Mouse (Mus musculus) limb, embryonic 11.5 days (tissue): Measurements from ENCODE around the gene Eif2b4. TPM values are rescaled to one million over a fixed set of nuclear protein-coding genes. Genes with fewer than 3 reads are reported as not detected.

Experiments
- ATAC-seq: fragments of 200-750 bp; cut with Nextera tagmentation; 2 replicates; pipeline ENCODE4 v1.8.0; 2017; ENCODE audit warnings: low read depth; ENCODE audit not compliant: insufficient number of reproducible peaks, low FRiP score, low TSS enrichment
- DNase-seq: peaks from one replicate; pipeline ENCODE4 v3.0.0-alpha.2; 2015; ENCODE audit warnings: low spot score
- H3K27ac ChIP-seq: fragments of 300-500 bp; sonication (generic); replicated peaks from 2 replicates; pipeline ENCODE4 v1.5.1; 2014; ENCODE audit warnings: low read depth, mild to moderate bottlenecking, low read length
- H3K27me3 ChIP-seq: fragments of 300-500 bp; sonication (generic); 2 replicates; pipeline ENCODE4 v1.6.1; 2014; ENCODE audit warnings: mild to moderate bottlenecking, low read length, mixed read lengths; ENCODE audit not compliant: control insufficient read depth, insufficient read depth
- H3K36me3 ChIP-seq: fragments of 300-500 bp; sonication (generic); 2 replicates; pipeline ENCODE4 v1.6.1; 2014; ENCODE audit warnings: mild to moderate bottlenecking, low read length, moderate library complexity, mixed read lengths; ENCODE audit not compliant: control insufficient read depth, insufficient read depth
- H3K4me1 ChIP-seq: fragments of 300-500 bp; sonication (generic); 2 replicates; pipeline ENCODE4 v1.6.1; 2014; ENCODE audit warnings: low read length, mixed read lengths; ENCODE audit not compliant: control insufficient read depth, insufficient read depth
- H3K4me2 ChIP-seq: fragments of 300-500 bp; sonication (generic); 2 replicates; pipeline ENCODE4 v1.6.1; 2014; ENCODE audit warnings: low read depth, mild to moderate bottlenecking, moderate library complexity; ENCODE audit not compliant: severe bottlenecking
- H3K4me3 ChIP-seq: fragments of 300-500 bp; sonication (generic); 2 replicates; pipeline ENCODE4 v1.5.1; 2014; ENCODE audit warnings: low read depth, low read length
- H3K9ac ChIP-seq: fragments of 300-500 bp; sonication (generic); 2 replicates; pipeline ENCODE4 v1.6.1; 2014; ENCODE audit warnings: mild to moderate bottlenecking, low read length
- H3K9me3 ChIP-seq: fragments of 300-500 bp; sonication (generic); 2 replicates; pipeline ENCODE4 v1.6.1; 2016; ENCODE audit warnings: low read length; ENCODE audit not compliant: control insufficient read depth
- WGBS: fragments of 180-500 bp; shearing (Covaris S2); extraction: QIAGEN DNeasy Blood & Tissue Kit; methylation state at CpG from one replicate; pipeline ENCODE4 v1.1.7; 2014; 5-methylcytosine and 5-hydroxymethylcytosine counted together
- polyA plus RNA-seq: library from polyadenylated mRNA; unstranded; fragments of >200 nt; fragmentation: Nextera tagmentation; extraction: Ambion mirVana; gene quantifications from 2 replicates; pipeline ENCODE4 v1.2.1, GENCODE M21; 2014

Gene Eif2b4
- 71.9 and 73.0 TPM in 2 replicates for polyA plus RNA-seq

DNA sequence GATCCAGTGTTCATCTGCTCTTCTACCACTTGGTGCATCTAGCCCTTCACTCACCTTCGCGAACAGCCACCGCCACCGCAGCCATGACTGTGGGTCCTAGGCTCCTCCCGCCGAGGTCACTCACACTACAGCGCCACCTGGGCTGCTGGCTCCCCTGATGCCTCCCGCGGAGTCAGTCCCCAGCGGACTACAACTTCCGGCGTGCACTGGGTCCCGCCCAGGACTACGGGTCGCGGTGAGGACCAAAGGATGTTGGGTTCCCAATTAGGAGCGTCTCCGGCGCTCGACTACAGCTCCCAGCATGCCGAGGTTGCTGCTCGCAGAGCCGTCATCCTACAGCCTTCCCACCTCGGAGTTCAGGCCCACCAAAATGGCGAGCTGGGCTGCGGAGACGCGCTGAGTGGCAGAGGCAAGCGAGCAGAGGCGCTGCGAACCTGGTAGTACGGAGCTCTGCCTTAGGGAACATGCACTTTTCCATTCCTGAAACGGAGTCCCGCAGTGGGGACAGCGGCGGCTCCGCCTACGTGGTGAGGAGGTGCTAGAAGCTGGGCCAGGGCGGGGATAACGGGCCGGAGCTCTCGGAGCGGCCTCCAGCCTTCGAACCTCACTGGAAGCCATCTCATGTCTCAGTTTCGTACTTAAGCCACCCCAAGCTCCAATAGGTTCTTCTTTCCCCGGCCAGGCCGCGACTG lies at the start of gene Eif2b4, which contains the start of gene Snx17:
TSS of gene Eif2b4 (minus strand) at position 492 of the 692 bp plus-strand sequence.
TSS of gene Snx17 (plus strand) at position 289 of the 692 bp plus-strand sequence.
- under 1% methylated on average over 48 of the region's 48 CpGs for WGBS
- H3K4me3 ChIP-seq: peak within 1 kb of the TSS; percentile 90
- peaks cover 14% of the 10 kb centered on the region for H3K4me1 ChIP-seq
- no peaks in the 10 kb centered on the region; the same call in 1 of the 2 replicates for H3K9me3 ChIP-seq
- H3K27me3 ChIP-seq: no peaks in the 10 kb centered on the region
- peak within 1 kb of the TSS; percentile 81 for H3K4me2 ChIP-seq
- peaks cover 35% of the 10 kb centered on the region for H3K36me3 ChIP-seq
- H3K27ac ChIP-seq: peak within 1 kb of the TSS; percentile 56
- ATAC-seq (peak; percentile 96), DNase-seq (peak; percentile 100)
- H3K9ac ChIP-seq: peak within 1 kb of the TSS; percentile 91

DNA sequence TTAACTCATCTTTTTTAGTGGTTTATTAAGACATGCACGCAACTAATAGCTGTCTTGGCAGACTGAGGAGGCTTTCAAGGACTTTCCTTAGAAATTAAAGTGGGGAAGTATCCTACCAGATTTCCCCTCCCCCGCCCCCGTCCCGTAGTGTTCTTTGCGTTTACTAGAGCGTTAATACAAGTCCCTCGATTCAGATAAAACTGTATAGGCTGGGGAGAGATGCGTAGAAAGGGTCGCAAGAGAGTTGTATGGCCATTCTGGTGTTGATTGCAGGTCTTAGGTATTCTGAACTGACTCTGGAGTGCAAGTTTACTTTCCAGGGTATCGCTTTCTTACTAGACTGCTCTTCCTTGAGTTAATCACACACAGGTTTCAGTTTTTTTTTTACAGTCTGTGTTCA lies 49.0 kb upstream of the Eif2b4 start:
- no peak overlapping the region for H3K9ac ChIP-seq
- peaks cover 8% of the 10 kb centered on the region for H3K36me3 ChIP-seq
- peaks cover 5% of the 10 kb centered on the region; the same call in 1 of the 2 replicates for H3K4me1 ChIP-seq
- peak overlapping the region; percentile 69 for H3K4me2 ChIP-seq
- H3K27me3 ChIP-seq: no peaks in the 10 kb centered on the region
- H3K4me3 ChIP-seq: peak overlapping the region; percentile 96
- ATAC-seq (no peak), DNase-seq (no peak)
- 39% methylated on average over 10 of the region's 10 CpGs for WGBS
- no peak overlapping the region for H3K27ac ChIP-seq
- no peaks in the 10 kb centered on the region for H3K9me3 ChIP-seq

DNA sequence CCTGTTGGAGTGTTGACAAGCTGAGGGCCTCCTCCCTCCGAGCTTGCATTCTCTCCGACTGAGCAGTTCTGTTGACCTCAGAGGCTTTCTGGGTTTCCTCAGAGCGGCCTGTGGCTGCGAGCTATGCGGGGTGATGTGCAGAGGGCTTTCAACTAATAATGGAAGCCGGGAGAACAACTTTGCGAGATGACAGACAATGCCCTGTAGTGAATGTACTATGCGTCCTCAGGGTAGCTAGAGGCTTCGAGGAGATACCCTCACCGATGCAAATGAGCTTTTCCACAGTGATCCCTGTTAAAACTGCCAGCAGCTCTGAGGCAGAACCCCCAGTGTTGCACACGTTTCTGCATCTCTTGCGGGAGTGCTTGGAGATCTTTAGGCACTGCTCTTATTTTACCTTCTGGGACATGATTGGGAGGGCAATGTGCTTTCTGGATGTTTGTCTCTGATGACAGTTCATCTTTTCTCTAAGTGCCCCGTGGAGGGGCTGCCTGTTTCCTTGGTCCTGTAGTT lies 48.3 kb upstream of the Eif2b4 start:
- Histone ChIP-seq H3K4me2 (peak overlapping the region; percentile 69), H3K27me3 (no peaks in the 10 kb centered on the region), H3K27ac (no peak overlapping the region), H3K9me3 (no peaks in the 10 kb centered on the region), H3K9ac (peak overlapping the region; percentile 83), H3K36me3 (peaks cover 6% of the 10 kb centered on the region), H3K4me3 (peak overlapping the region; percentile 96), H3K4me1 (peaks cover 5% of the 10 kb centered on the region; the same call in 1 of the 2 replicates)
- DNase-seq (no peak), ATAC-seq (no peak; the same call in 1 of the 2 replicates)
- 2% methylated on average over 13 of the region's 13 CpGs for WGBS

DNA sequence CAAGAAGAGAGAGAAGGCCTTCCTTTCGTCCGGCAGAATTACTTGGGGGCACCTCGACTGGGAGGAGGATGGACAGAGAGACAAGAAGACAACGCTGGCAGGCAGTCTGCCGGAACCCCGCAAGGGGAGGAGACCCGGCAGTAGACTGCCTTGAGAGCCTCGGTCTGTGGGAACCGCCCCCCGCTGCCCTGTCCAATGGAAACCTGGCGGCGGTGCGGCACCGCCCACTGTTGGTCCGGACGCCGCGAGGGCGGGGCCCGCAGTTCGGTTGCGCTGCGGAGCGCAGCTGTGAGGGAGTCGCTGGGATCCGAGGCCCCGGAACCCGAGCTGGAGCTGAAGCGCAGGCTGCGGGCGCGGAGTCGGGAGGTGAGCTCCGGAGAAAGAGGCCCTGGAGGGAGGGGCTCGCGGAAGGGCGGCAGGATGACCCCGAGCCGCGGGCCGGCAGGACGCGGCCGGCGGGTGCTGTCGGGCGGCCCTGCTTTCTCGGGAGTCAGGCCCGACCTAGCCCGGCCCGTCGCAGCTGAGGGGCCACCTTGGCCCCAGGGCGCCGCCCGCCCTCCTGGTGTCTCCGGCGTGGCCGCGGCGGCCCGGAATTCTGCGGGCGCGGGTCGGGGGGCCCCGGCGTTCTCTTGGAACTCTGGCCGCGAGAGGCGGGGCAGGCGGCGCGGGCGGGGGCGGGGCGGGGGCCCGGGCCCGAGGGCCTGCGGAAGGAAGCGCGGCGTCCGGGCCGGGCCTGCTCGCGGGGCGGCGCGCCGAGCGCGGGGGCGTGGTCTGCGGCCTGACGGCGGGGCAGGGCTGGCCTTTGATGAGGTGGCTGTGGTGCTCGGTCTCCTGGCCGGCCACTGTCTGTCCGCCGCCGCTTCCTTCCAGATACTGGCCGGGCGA lies 47.6 kb upstream of the Eif2b4 start, which contains the start of the genes Nrbp1 and Gm9970:
TSS of gene Nrbp1 (plus strand) at position 228 of the 885 bp plus-strand sequence.
TSS of gene Gm9970 (minus strand) at position 596 of the 885 bp plus-strand sequence.
- Histone ChIP-seq H3K4me3 (peak within 1 kb of the TSS; percentile 96), H3K4me2 (peak within 1 kb of the TSS; percentile 69), H3K27me3 (no peaks in the 10 kb centered on the region), H3K9me3 (no peaks in the 10 kb centered on the region), H3K4me1 (peaks cover 5% of the 10 kb centered on the region; the same call in 1 of the 2 replicates), H3K36me3 (peaks cover 2% of the 10 kb centered on the region; the same call in 1 of the 2 replicates), H3K27ac (peak within 1 kb of the TSS; percentile 95), H3K9ac (peak within 1 kb of the TSS; percentile 83)
- under 1% methylated on average over 86 of the region's 103 CpGs for WGBS
- DNase-seq (peak; percentile 95), ATAC-seq (peak; percentile 97)

DNA sequence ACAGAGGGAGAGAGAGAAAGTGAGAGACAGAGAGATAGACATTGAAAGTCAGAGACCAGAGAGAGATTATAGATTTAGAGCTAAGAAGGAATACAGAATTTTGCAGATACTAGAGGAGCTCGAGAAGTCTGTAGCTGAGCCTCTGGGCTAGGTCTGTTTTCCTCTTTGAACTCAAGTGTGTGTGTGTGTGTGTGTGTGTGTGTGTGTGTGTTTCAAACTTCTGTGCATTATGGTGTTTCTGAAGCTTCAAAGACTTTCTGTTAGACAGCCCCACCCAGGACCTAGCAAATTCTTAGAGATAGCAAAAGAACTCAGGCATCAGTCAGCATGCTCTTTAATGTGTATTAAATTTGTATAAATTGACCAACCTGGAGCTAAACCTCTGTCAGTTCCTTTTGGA lies 33.4 kb upstream of the Eif2b4 start:
- WGBS: 73% methylated on average over 1 of the region's 1 CpGs
- DNase-seq: no peak
- no peaks in the 10 kb centered on the region for H3K36me3 ChIP-seq
- H3K27me3 ChIP-seq: no peaks in the 10 kb centered on the region
- no peak overlapping the region for H3K27ac ChIP-seq
- ATAC-seq: no peak
- no peak overlapping the region for H3K4me2 ChIP-seq
- H3K4me1 ChIP-seq: no peaks in the 10 kb centered on the region
- H3K4me3 ChIP-seq: no peak overlapping the region
- no peak overlapping the region for H3K9ac ChIP-seq
- H3K9me3 ChIP-seq: no peaks in the 10 kb centered on the region

DNA sequence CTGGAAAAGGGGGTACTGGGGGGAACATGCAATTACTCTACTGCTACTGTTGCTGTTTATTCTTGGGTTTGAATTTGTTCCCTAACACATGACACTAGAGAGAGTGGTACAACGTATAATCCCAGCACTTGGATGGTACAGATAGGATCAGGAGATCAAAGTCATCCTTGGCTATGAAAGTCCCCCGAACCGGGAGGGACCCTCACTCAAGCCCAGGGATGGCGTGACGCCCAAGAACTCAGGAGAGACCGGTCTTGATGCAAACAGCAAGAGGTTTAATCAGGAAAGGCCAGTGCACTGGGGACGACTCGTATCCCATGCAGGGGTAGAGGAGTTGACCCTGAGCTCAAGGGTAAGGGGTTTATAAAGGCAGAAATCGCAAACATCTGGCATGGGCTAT lies 29.5 kb upstream of the Eif2b4 start:
- H3K36me3 ChIP-seq: no peaks in the 10 kb centered on the region
- H3K4me1 ChIP-seq: 0 out of 2 replicates have a peak, but pooled peaks cover 3% of the 10 kb centered on the region
- WGBS: 90% methylated on average over 9 of the region's 9 CpGs
- H3K27ac ChIP-seq: no peak overlapping the region
- ATAC-seq (no peak), DNase-seq (no peak)
- H3K4me3 ChIP-seq: no peak overlapping the region
- no peaks in the 10 kb centered on the region for H3K9me3 ChIP-seq
- H3K27me3 ChIP-seq: no peaks in the 10 kb centered on the region
- no peak overlapping the region for H3K9ac ChIP-seq
- H3K4me2 ChIP-seq: no peak overlapping the region

DNA sequence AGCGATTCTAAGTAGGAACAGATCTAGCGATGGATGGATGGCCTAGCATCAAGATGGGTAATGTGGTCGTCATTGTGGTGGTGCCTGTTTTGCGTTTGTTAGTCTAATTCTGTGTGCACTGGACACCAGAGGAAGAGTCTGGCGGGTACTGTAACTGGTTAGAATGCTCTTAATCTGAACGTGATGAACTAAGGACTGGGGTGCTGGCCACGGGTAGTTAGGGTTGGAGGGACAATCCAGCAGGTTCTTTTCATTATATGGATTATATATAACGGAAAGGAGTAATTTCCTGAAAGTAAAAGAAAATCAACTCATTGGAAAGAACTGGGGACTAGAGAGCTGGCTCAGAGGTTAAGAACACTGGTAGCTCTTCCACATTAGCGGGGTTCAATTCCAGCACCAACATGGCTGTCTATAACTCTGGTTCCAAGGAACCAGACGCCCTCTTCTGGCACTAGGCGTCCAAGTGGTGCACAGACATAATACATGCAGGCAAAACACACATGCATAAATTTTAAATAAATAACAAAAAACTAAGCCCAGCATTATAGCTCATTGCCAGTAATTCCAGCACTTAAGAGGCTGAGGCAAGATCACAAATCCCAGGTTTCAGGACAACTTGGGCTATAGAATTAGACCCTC lies 28.2 kb upstream of the Eif2b4 start:
- WGBS: 12% methylated on average over 11 of the region's 11 CpGs
- Histone ChIP-seq H3K9ac (peak overlapping the region; percentile 93), H3K4me1 (0 out of 2 replicates have a peak, but pooled peaks cover 3% of the 10 kb centered on the region), H3K27me3 (no peaks in the 10 kb centered on the region), H3K4me2 (peak overlapping the region; percentile 82), H3K27ac (peak overlapping the region; percentile 85), H3K4me3 (peak overlapping the region; percentile 98), H3K36me3 (0 out of 2 replicates have a peak, but pooled peaks cover 2% of the 10 kb centered on the region), H3K9me3 (no peaks in the 10 kb centered on the region)
- ATAC-seq (no peak), DNase-seq (peak; percentile 66)
